Mouse (Mus musculus): ENCODE measurements around the gene Serpinb8. TPM values are rescaled to one million over a fixed set of nuclear protein-coding genes. Genes with fewer than 3 reads are reported as not detected.

Gene Serpinb8
- 0.90 and 1.5 TPM in 2 replicates for polyA plus RNA-seq (2015; fragmentation: Nextera tagmentation; extraction: Ambion mirVana)

DNA sequence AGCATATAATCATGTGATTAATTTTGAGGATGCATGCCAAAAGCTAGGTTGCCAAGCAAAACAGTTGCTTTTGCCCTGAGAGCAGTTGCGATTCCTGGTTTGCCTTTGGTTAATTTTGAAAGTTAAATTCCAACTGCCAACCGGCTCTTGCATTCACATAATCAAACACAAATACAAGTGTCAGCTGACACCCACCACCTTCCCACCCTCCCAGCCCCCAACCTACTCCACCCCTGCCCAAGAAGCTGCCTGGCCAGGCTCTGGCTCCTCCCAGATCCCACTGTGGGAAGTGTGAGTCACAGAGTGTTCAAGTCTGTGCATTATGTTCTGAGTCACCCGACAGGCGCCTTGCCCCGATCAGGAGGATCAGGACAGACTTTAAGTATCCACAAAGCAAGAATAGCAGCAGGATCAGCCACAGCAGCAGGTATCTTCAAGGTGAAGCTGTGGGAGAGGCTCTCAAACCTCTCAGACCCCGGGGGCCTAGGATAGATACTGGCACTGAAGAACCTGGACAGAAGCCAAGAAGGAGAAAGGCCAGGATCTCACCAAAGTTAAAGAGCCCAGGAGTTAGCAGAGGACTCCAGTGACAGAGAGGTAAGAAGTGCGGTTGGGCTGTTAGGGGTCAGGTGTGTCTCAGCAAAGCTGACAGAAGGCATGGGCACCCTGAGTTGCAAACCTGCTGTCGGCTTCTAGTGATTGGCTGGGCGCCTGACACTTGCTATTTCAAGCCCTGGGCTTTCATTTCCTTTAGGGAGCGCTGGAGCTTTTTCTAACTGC is at the start of gene Serpinb8:
Gene Serpinb8 (plus strand): TSS at position 316 of the 780 bp plus-strand sequence.
- ATAC-seq: peak; percentile 51; the same call in 1 of the 2 replicates
- Histone ChIP-seq H3K36me3 (ENCODE audit: control insufficient read depth, insufficient read depth) (no peaks in the 10 kb centered on the region), H3K4me1 (replicated peaks; ENCODE audit: control insufficient read depth, insufficient read depth, low read length) (0 out of 2 replicates have a peak, but pooled peaks cover 2% of the 10 kb centered on the region), H3K4me3 (ENCODE audit: low read depth, low read length) (no peak within 1 kb of the TSS), H3K9ac (ENCODE audit: low read depth, low read length) (no peak within 1 kb of the TSS), H3K27me3 (replicated peaks; ENCODE audit: control insufficient read depth, insufficient read depth, low read length) (no peaks in the 10 kb centered on the region), H3K4me2 (replicated peaks; ENCODE audit: low read depth) (peak within 1 kb of the TSS; percentile 44), H3K27ac (ENCODE audit: low read depth, low read length) (no peak within 1 kb of the TSS), H3K9me3 (ENCODE audit: control insufficient read depth) (no peaks in the 10 kb centered on the region)
- WGBS: 26% methylated on average over 10 of the region's 10 CpGs
- no peak for TF ChIP-seq CTCF (IDR thresholded peaks at IDR 0.05; ENCODE audit: low read depth)

DNA sequence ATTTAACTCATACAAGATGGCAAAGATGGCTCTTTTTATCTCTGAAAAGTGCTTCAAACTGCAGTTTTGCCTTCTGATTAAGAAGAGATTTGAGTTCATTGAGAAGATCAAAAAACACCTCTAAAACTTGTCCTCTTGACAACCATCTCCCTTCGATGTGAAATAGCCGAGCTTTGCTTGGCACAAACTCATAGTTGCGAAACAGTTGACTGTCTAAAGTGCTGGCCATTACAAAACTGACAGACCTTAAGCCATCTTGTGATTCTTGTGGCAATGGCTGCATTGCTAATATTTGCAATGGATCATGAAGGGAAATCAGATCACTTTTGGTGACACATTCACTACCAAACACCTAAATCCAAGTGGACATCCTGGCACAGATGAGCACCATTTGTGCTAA is 30.3 kb upstream of the Serpinb8 start:
- Histone ChIP-seq H3K27ac (ENCODE audit: low read depth, low read length) (no peak overlapping the region), H3K36me3 (ENCODE audit: control insufficient read depth, insufficient read depth) (no peaks in the 10 kb centered on the region), H3K27me3 (replicated peaks; ENCODE audit: control insufficient read depth, insufficient read depth, low read length) (no peaks in the 10 kb centered on the region), H3K4me3 (ENCODE audit: low read depth, low read length) (no peak overlapping the region), H3K9me3 (ENCODE audit: control insufficient read depth) (no peaks in the 10 kb centered on the region), H3K4me2 (replicated peaks; ENCODE audit: low read depth) (no peak overlapping the region), H3K9ac (ENCODE audit: low read depth, low read length) (no peak overlapping the region), H3K4me1 (replicated peaks; ENCODE audit: control insufficient read depth, insufficient read depth, low read length) (no peaks in the 10 kb centered on the region)
- WGBS: 91% methylated on average over 3 of the region's 3 CpGs
- no peak for TF ChIP-seq CTCF (IDR thresholded peaks at IDR 0.05; ENCODE audit: low read depth)
- ATAC-seq: no peak

DNA sequence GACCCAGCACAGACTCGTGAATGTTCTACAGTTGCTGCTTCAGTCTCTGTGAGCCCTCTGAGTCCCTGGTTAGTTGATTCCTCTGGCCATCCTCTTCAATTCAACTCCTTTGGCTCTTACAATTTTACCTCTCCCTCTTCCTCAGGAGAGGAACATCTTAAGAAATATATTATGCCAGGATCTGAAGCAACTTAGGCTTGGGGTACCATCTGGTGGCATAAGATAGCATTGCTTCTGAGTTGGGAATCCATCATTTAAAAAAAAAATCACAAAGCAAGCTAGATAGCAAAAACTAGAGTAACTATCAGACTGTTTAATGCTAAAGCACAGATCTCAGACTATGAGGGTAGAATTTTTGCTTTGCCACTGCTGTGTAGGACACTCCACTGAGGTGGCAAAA is 27.7 kb upstream of the Serpinb8 start:
- 83% methylated on average over 1 of the region's 1 CpGs for WGBS
- Histone ChIP-seq H3K27me3 (replicated peaks; ENCODE audit: control insufficient read depth, insufficient read depth, low read length) (no peaks in the 10 kb centered on the region), H3K4me1 (replicated peaks; ENCODE audit: control insufficient read depth, insufficient read depth, low read length) (no peaks in the 10 kb centered on the region), H3K9ac (ENCODE audit: low read depth, low read length) (no peak overlapping the region), H3K27ac (ENCODE audit: low read depth, low read length) (no peak overlapping the region), H3K36me3 (ENCODE audit: control insufficient read depth, insufficient read depth) (no peaks in the 10 kb centered on the region), H3K4me2 (replicated peaks; ENCODE audit: low read depth) (no peak overlapping the region), H3K9me3 (ENCODE audit: control insufficient read depth) (no peaks in the 10 kb centered on the region), H3K4me3 (ENCODE audit: low read depth, low read length) (no peak overlapping the region)
- ATAC-seq: no peak
- TF ChIP-seq CTCF (IDR thresholded peaks at IDR 0.05; ENCODE audit: low read depth): peak; percentile 20

DNA sequence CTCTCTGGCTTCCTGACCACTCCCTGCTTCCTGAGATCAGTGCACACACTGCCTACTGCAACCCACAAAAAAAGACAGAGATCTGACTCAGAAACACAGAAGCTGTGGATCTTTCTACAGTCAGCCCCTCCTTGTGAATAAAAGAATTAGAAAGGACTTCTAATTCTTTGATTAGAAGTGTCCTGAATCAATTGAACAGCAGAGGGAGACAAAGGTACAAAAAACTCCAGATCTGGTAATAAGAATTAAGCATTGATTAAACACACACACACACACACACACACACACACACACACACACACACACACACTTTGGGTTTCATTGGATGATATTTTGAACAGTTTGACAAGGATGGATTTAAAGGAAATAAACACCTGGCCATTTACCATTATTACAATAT is 24.2 kb upstream of the Serpinb8 start:
- H3K36me3 ChIP-seq (ENCODE audit: control insufficient read depth, insufficient read depth): no peaks in the 10 kb centered on the region
- H3K4me2 ChIP-seq (replicated peaks; ENCODE audit: low read depth): no peak overlapping the region
- no peak overlapping the region for H3K27ac ChIP-seq (ENCODE audit: low read depth, low read length)
- no peaks in the 10 kb centered on the region for H3K27me3 ChIP-seq (replicated peaks; ENCODE audit: control insufficient read depth, insufficient read depth, low read length)
- H3K4me3 ChIP-seq (ENCODE audit: low read depth, low read length): no peak overlapping the region
- no peak for ATAC-seq
- no peak overlapping the region for H3K9ac ChIP-seq (ENCODE audit: low read depth, low read length)
- TF ChIP-seq CTCF (IDR thresholded peaks at IDR 0.05; ENCODE audit: low read depth): 0 out of 2 replicates have a peak, but pooled peaks have one; percentile 21
- no peaks in the 10 kb centered on the region for H3K9me3 ChIP-seq (ENCODE audit: control insufficient read depth)
- H3K4me1 ChIP-seq (replicated peaks; ENCODE audit: control insufficient read depth, insufficient read depth, low read length): no peaks in the 10 kb centered on the region

DNA sequence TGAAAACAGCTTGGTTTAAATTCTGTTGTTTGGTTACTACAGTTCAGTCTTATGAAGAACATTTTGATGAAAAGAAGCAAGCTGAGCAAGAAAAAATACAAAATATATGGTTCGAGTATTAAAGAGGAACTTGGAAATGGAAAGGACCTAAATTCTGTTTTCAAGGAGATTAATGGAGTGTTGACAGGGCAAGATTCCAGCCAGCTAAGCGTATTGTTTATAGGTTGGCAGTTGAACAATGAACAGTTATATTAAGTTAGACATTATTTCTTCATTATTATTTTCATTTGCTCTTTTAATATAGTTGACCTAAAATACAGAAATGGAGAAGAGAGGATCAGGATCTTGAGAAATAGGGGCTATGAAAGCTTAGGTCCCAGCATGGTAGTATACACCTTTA is 13.7 kb upstream of the Serpinb8 start:
- no peaks in the 10 kb centered on the region for H3K36me3 ChIP-seq (ENCODE audit: control insufficient read depth, insufficient read depth)
- 69% methylated on average over 2 of the region's 2 CpGs for WGBS
- H3K4me2 ChIP-seq (replicated peaks; ENCODE audit: low read depth): no peak overlapping the region
- no peak overlapping the region for H3K27ac ChIP-seq (ENCODE audit: low read depth, low read length)
- no peak overlapping the region for H3K4me3 ChIP-seq (ENCODE audit: low read depth, low read length)
- no peak for TF ChIP-seq CTCF (IDR thresholded peaks at IDR 0.05; ENCODE audit: low read depth)
- no peaks in the 10 kb centered on the region for H3K27me3 ChIP-seq (replicated peaks; ENCODE audit: control insufficient read depth, insufficient read depth, low read length)
- no peaks in the 10 kb centered on the region for H3K4me1 ChIP-seq (replicated peaks; ENCODE audit: control insufficient read depth, insufficient read depth, low read length)
- no peak for ATAC-seq
- H3K9ac ChIP-seq (ENCODE audit: low read depth, low read length): no peak overlapping the region
- H3K9me3 ChIP-seq (ENCODE audit: control insufficient read depth): no peaks in the 10 kb centered on the region

DNA sequence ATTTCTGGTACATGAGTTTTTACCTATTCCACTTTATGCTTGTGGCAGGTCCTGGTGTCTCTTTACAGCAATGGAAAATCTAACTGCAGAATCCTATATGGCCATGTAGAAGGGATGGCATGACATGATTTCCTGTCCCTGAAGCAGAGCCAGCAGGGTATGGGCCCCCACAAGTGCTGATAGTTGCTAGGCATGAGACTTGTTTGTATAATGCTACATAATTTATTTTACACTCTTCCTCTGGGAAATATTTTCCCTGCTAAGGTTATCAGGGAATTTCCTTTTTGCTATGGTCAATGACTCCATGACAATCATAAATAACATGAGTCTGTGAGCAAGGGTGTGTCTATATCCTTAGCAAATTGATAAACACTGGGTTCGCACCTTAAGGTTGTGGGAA is 12.3 kb upstream of the Serpinb8 start:
- Histone ChIP-seq H3K27ac (ENCODE audit: low read depth, low read length) (no peak overlapping the region), H3K36me3 (ENCODE audit: control insufficient read depth, insufficient read depth) (no peaks in the 10 kb centered on the region), H3K9me3 (ENCODE audit: control insufficient read depth) (no peaks in the 10 kb centered on the region), H3K9ac (ENCODE audit: low read depth, low read length) (no peak overlapping the region), H3K4me1 (replicated peaks; ENCODE audit: control insufficient read depth, insufficient read depth, low read length) (no peaks in the 10 kb centered on the region), H3K27me3 (replicated peaks; ENCODE audit: control insufficient read depth, insufficient read depth, low read length) (no peaks in the 10 kb centered on the region), H3K4me3 (ENCODE audit: low read depth, low read length) (no peak overlapping the region), H3K4me2 (replicated peaks; ENCODE audit: low read depth) (no peak overlapping the region)
- no peak for ATAC-seq
- 56% methylated on average over 1 of the region's 1 CpGs for WGBS
- no peak for TF ChIP-seq CTCF (IDR thresholded peaks at IDR 0.05; ENCODE audit: low read depth)

Data from intestine, postnatal 0 days (tissue).